Mouse (Mus musculus): ENCODE results near the gene Spock2. TPM values are rescaled to one million over a fixed set of nuclear protein-coding genes. Genes with fewer than 3 reads are reported as not detected.
A peak's percentile ranks its signal among the peaks of the same experiment; 100 is the strongest.
"Not testable (repeated sequence)": the region's sequence is repeated elsewhere in the genome, so short reads cannot be mapped to it uniquely, and the experiment has no call there.

Spock2 gene
- total RNA-seq, 2 experiments from 2014 or later = 41.7 to 51.4 TPM

DNA sequence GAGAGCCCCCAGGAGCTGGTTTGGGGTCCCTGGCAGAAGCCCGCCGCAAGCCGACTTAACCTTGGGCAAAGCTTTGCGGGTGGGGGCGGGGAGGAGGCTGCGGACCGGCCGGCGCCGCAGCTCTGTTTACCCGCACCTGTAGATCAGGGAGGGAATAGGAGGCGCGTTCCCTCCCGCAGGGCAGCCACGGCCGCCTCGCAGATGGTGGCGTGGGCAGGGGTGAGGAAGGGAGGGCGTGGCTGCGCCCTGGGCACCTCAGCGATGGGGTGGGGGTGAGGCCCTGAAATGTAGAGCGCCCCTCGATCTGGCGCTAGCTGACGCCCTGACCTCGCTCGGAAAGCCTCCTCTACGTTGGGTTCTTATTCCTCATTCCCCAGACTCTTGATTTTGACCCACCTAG is 1.4 kb downstream of the Spock2 start:
- no peak for DNase-seq (ENCODE audit: low spot score in 2 of 2)

DNA sequence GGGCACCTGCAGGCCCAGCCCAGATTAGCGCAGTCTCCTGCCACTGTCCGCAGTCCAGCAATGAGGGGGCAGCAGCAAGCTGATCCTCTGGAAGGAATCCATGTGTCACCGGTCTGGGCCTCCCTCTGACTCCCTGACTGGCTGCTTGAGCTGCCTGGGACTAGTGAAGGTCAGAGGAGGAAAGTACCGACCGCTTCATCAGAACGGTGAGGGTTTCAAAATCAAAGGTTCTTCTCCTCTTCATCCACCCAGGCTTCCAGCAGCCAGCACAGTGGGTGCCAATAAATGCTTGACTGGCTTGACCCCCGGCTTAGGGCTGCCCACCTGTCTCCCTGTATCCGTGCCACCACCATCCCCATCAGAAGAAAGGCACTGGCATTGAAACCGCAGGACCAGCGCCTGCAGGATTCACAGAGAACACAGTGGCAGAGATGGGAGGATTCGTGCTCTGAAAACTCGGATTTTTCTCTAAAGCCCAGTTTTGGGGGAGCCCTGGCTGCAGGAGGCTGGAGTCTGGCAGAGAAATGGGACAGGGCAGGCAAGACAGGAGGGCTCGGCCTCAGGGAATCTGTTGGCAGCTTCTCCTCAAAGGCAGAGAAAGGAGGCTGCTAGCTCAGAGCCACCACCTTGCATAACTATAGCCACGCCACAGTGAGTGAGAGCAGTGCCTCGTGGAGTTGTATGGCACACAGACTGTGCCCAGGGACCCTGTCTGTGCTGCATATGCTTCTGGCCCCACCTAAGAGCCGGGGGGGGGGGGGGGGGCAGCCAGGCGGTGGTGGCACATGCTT is 2.5 kb downstream of the Spock2 start:
- no peak for DNase-seq (ENCODE audit: low spot score in 2 of 2)

DNA sequence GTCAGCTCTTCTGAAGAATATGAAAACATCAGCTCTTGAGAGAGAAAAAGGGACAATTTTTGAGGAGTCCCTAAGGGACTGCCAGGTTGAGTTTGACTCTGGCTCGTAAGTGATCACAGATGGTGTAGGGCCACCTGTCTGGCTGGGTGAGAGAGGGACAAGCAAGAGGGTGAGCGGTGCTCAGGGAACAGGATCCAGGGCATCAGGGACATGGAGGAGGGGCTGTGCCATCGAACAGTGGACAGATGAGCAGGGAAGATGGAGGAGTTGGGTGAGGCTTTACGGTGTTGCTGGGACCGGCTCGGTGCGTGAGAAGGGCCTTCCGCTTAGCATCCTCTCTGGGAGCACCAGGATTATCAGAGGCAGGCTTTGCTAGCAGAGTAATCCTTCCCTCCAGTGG is 3.3 kb downstream of the Spock2 start:
- no peak for DNase-seq (ENCODE audit: low spot score in 2 of 2)

DNA sequence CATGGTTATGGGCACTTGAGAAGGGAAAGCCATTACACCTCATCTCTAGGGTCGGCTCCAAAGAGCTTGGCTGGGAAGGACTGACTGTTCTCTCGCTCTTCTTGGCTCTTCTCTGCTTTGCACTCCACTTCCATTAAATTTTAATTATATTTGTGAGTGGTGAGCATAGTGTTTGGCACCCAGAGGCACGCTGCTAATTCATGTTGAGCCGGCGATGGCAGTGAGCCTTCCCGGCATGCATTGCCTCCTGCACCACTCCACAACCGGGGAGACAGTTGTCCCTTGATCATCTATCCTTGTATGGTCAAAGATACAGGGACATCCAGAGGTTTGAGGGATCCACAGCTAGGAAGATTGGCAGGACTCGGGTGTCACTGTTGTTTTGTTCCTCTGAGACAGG is 4.0 kb downstream of the Spock2 start:
- DNase-seq (ENCODE audit: low spot score in 2 of 2) = no peak

DNA sequence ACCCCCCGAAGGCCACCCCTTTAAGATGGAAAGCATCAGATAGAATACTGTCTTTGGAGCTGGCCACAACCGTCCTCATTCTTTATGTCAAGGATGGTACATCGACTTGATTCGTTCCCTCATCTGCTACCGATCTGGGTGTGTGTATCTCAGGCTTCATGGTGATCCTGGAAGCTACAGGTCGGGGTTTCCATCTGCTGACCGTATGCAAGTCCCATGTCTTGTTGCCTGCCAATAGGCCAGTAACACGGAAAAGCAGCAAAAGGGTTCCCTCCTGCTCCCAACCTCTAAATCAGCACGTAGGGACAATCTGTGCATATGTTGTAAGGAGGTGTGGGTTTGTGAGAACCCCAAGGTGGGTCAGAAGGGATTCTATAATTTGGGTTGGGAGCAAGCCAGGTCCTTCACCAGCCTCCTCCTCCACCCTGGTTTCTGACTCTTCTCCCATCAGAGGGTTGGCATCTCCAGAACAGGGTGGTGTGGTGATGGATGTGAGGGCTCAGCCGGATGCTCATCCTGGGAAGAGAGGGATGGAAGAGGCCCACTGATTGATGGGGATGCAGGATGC is 5.0 kb downstream of the Spock2 start:
- DNase-seq (ENCODE audit: low spot score in 2 of 2) = no peak

DNA sequence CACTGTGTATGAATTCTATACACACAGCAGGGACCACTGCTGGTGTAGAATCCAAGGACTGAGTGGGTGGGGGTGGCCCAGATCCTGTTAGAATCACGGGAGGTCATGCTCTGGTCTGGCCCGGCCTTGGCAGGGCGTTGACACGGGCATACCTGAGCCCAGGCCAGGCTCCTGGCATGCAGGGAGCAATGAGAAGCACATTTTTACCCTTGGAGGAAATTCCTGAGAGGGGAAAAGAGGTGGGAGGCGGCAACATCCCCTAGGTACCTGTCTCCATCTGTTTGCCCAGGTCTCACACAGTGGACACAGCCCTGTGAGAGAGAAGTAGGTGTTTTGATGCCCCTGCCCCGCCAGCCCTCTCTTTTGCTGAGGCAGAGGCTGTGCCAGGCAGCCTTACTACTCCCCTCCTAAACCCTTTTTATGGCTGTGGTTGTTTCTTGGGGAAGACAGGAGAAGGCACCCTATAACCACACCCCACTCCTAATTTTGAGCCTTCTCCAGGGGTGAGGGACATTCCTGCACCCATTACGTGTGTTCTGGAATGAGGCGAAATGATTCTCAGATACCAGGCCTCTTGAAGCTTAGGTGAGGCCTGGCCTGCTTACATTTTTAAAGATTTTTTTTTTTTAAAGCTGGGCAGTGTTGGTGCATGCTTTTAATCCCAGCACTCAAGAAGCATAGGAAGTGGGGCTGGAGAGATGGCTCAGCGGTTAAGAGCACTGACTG is 8.1 kb downstream of the Spock2 start:
- no peak for DNase-seq (ENCODE audit: low spot score in 2 of 2)

DNA sequence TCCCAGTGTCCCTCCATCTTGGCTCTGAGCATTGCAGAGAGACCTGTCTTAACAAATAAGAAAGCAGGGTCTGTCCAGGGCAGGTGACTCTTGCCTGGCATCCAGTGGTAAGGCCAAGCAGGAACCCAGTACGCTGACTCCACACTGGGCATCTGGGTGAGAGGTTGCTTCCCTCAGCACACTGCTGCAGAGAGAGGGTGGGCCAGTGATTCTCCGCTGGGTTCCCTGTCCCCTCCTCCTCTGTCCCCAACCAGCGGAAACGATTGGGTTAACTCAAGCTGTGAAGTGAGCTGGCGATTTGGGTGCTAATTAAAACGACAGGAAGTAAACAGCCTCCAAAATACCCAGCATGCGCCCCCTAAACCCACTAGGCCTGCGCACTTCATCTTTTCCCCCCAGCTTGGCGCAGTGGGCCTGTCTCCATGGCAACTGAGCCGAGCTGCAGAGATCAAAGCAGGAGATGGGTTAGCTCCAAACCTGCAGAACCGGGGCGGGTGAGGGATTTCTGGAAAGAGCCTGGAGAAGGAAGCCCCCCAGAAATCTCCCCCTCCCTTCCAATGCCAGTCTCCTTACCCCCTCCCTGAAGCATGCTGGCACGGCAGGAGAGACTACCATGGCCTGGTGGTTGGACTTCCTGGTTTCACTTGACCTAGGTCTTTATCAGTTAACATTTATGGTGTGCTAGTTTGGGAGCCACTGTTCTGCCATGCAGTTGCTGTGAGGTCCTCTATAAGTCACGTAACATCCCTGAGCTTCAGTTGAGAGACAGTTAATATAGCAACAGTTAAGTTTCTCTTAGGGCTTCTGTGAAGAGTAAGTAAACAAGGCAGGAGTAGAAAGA is 9.5 kb downstream of the Spock2 start:
- DNase-seq (ENCODE audit: low spot score in 2 of 2) = no peak

DNA sequence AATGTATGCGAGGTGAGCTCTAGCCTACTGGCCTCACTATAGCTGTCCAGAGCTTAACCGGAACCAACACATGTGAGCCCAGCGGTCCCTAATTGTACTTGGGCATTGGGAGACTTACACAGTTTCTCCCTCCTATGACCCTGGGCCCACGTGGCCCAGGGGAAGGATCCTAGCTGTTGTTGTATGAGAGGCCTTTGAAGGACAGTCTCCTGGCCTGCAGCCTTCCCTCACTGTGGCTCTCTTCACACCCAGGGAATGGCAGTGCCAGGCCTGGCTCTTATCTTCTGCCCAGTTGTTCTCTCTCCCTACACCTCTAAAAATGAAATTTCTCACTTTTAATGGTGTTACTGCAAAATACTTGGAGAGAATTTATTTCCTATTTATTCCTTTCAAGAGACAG is 11.0 kb downstream of the Spock2 start:
- no peak for DNase-seq (ENCODE audit: low spot score in 2 of 2)

DNA sequence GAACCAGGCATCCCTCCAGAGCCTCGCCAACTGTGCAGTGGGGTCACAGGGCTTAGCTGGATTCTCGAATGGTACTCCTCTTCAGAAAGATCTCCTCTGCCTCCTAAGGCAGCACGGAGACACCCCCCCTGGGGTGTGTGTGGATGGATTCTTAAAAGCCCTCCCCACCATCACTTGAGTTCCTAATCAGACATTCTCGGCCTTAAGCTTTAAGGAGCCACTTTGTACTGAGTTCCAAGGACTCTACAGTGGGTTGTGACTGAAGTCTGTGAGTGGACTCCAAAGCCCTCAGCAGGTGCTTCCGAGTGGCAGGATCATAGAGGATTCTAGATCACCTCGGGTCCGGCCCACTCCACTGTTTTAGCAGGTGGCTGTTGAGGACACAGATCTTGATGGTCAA is 12.4 kb downstream of the Spock2 start:
- DNase-seq (ENCODE audit: low spot score in 2 of 2) = no peak

DNA sequence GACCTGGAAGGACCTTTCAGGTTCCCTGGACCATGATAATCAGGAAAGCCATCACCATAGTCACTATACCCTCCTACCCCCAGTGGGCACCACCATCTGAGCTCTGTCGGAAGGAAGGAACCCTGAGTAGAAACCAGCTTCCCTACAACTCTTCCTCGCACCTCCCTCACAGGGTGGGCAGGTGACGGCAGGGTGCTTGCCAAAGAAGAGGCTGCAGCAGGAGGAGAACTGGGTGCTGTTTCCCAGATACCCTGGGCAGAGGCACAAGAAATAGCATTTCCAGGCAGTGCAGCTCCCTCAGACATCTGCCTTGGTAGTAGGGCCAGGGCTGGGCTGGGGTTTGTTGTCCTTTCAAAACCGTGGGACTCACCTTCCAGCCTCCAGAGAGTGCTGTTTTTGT is 14.6 kb downstream of the Spock2 start:
- DNase-seq (ENCODE audit: low spot score in 2 of 2) = no peak

DNA sequence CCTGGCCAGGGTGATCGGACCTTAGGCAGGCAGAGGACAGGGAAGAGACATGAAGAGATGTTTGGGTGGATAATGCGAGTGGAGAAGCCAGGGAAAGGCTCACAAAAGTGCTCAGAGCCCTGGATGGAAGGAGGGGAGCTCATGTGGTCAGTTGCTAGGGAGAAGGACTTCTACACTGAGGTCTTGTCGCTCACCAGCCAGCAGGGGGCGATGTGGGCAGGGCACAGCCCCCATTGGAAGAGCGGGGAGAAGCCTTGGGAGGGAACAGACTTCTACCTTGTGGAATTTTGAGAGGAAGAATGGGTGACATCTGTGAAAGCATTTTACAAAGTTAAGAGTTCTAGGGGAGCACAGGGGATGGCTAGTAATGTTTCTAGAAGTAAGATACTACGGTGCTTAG is 18.1 kb downstream of the Spock2 start:
- DNase-seq (ENCODE audit: low spot score in 2 of 2) = peak; percentile 10 to 42

DNA sequence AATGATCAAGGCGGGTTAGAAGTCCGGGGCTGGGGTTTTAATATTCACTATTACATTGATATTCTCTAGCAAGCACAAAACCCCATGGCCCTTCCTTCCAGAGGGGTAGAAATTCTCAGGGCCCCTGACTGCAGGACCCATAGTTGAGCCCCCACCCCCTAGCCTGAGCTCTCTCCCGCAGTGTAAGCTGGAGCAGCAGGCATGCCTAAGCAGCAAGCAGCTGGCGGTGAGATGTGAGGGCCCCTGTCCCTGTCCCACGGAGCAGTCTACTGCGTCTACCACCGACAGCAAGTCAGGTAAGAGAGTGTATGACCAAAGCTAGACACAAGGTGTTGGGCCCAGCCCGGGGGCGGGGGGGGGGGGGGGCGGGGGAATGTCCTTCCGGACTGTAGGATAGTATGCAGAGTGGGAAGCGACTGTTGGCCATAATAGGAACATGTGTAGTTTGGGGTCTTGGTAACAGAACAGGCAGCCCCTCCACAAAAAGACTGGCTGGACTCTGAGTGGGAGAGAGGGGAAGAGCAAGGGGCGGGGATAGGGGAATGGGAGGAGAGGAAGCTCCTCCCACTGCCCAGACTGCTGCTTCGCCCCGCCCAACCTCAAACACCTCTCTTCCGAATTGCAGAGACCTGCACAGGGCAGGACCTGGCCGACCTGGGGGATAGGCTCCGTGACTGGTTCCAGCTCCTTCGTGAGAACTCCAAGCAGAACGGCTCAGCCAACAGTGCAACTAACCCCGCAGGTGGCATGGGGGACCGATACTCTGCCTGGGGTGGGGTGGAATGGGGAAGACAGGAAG is 19.7 kb downstream of the Spock2 start:
- no peak for DNase-seq (ENCODE audit: low spot score in 2 of 2)

DNA sequence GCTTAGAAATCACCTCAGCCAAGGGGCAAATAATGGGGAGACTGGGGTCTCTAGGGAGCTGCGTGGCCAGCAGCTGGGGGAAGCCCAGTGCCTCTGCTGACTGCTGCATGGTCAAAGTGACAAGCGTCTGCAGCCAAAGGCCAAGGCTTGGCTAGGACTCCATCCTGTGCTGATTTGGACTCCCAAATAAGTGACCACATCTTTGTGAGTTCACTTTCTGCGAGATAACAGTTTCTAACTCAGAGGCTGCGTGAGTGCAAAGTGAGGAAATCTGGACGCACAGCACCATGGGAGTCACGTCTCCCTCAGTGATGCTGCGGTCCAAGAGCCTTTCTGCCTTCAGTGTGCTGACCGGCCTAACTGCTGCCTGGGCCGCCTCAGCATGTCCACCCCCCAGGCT is 22.3 kb downstream of the Spock2 start:
- no peak for DNase-seq (ENCODE audit: low spot score in 2 of 2)

DNA sequence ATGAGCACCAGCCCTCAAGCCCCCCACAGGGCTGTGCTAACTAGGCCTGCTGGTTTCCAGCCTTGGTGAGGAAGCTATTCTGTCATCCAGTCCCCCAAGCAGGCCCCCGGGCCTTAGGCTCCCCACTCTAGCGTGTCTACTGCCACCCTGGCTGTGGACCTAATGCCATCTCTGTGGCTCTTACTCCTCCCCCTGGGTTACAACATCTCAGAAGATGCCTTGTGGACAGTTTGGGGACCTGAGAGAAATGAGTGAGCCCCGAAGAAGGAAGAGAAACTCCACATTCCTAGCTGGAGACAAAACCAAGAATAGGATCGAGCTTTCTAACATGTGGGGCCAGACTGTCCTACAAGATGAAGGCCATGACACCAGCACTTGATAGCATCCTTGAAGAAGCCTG is 24.5 kb downstream of the Spock2 start:
- no peak for DNase-seq (ENCODE audit: low spot score in 2 of 2)

DNA sequence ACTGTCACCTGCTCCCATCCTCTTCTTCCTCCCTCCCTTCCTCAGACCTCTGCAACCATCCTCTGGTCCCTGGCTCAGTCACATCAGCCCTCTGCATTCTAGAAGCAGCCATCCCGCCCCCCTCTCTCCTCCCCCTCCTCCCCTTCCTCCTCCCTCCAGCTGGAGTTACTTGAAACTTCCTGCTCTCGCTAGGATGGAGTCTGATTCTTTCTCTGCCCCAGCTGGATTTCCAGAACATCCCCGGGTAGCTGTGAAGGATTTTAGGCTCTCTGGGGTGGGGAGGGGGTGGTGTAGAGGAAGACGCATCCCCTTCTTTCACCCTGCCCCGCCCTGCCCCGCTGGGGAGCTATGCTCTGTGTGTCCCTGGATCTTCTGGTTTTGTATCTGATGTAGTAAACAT is 27.5 kb downstream of the Spock2 start:
- no peak for DNase-seq (ENCODE audit: low spot score in 2 of 2)

DNA sequence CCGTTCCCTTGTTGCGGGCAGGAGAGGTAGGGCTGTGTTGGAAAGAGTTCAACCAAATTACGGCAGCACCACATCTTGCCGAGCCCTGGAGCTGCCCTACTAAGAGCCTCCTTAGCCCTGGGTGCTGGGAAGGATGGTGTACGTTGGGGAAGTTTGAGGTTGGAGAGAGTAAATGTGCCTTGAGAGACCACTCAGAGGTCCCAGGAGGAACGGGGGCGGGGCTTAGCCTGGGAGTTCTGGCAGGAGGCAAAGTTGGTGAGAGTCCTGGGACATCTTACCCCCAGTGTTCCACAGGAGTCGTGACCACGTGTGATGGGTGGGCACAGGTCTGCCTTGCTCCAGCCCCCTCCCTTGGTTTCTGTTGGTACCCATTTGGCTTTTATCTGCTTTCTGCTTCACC is 28.2 kb downstream of the Spock2 start:
- no peak for DNase-seq (ENCODE audit: low spot score in 2 of 2)

DNA sequence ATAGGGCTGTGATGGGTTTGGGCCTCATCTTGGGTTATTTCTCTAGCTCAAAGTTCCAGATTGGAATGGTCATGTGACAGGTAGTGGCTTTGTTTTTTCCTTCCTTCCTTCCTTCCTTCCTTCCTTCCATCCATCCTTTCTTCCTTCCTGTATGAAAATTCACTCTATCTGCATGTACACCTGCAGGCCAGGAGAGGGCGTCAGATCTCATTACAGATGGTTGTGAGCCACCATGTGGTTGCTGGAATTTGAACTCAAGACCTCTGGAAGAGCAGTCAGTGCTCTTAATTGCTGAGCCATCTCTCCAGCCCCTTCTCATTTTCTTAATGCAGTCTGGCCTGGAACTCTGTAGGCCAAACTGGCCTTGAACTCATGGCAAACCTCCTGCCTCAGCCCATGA is 30.0 kb downstream of the Spock2 start:
- not testable (repeated sequence) for DNase-seq (ENCODE audit: low spot score in 2 of 2)

DNA sequence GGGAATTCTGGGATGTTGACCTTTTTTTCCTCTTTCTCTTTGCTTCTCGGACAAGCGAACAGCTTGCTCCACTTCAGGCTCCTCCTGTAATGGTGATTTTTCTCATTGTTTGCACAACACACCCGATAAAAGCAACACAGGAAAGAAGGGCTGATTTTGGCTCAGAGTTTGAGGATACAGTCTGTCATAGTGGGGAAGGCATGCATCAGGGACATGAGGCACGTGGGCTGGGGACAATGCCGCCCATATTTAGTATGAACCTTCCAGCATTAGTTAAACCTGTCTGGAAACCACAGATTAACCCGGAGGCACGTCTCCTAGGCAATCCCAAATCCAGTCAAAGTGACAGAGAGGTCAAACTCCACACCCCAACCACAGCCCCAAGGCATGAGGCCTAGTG is 30.9 kb downstream of the Spock2 start:
- no peak for DNase-seq (ENCODE audit: low spot score in 2 of 2)

DNA sequence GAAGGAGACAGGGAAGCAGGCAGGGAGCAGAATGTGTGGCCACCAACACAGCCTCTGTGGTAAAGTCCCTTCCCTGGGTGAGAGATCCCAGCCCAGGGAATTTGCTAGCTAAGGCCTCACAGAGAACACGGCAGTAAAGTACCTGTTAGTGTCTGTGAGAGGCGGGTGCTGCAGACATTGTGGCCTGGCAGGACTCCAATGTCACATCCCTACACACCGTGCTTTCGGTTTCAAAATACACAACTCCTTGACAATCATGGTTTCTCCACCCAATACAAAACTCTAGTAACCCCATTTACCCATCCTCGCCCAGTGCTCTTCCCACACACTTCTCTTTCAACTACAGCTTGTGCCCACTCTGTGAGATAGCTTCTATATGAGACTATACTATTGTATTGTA is 32.7 kb downstream of the Spock2 start:
- DNase-seq (ENCODE audit: low spot score in 2 of 2) = no peak

DNA sequence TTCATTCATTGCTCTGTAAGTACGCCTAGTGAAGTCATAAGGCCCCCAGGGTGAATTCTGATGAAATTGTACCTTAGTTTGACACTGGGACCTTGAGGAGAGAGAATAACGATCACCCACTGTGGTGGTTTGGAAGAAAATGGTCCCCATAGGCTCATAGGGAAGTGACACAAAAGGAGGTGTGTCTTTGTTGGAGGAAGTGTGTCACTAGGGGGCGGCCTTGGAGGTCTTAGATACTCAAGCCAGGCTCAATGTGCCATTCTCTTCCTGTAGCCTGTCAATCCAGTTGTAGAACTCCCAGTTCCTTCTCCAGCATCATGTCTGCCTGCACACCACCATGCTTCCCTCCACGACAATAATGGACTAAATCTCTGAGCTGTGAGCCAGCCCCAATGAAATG is 34.7 kb downstream of the Spock2 start:
- no peak for DNase-seq (ENCODE audit: low spot score in 2 of 2)

DNA sequence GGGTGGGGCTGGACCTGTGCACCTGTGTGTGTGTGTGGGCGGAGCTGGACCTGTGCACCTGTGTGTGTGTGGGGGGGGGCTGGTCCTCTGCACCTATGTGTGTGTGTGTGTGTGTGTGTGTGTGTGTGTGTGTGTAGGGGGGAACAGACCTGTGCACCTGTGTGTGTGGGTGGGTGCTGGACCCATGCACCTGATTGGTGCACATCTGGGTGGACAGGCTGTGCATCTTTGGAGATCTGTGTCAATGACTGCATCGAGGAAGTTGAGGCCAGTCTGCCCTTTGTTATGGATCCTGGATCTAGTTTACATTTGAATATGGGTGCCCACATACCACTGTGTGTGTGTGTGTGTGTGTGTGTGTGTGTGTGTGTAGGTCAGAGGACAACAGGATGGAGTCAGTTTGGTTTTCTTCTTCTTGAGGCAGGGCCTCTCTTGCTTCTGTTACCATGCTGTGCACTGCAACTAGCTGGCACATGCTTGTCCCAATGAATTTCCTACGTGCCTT is 35.7 kb downstream of the Spock2 start:
- no peak for DNase-seq (ENCODE audit: low spot score in 2 of 2)

Data from adrenal gland, adult 18-20 months (tissue).